Mouse (Mus musculus) intestine, embryonic 14.5 days (tissue): ENCODE measurements at regions not wholly inside any gene's neighbourhood (a gene's known extent, or its start where the extent isn't known, plus 50 kb on each side); places are given as distances from the start of the nearest gene placed in this dataset. TPM values are rescaled to one million over a fixed set of nuclear protein-coding genes. Genes with fewer than 3 reads are reported as not detected.

Experiments
- ATAC-seq: fragments of 200-750 bp; cut with Nextera tagmentation; replicated peaks from 2 replicates; pipeline ENCODE4 v1.8.0; 2017; ENCODE audit warnings: low read depth, moderate number of reproducible peaks, moderate TSS enrichment, moderate library complexity; ENCODE audit not compliant: low FRiP score, low TSS enrichment
- DNase-seq: peaks from one replicate; pipeline ENCODE4 v3.0.0-alpha.2; 2018; ENCODE audit warnings: low spot score
- H3K27ac ChIP-seq: fragments of 300-500 bp; sonication (generic); 2 replicates; pipeline ENCODE4 v1.5.1; 2014; ENCODE audit warnings: low read depth, mild to moderate bottlenecking, control low read depth
- H3K27me3 ChIP-seq: fragments of 300-500 bp; sonication (generic); replicated peaks from 2 replicates; pipeline ENCODE4 v1.6.1; 2014; ENCODE audit warnings: low read length, control low read depth; ENCODE audit not compliant: control insufficient read depth, insufficient read depth
- H3K36me3 ChIP-seq: fragments of 300-500 bp; sonication (generic); 2 replicates; pipeline ENCODE4 v1.6.1; 2014; ENCODE audit warnings: low read length, control low read depth; ENCODE audit not compliant: control insufficient read depth, insufficient read depth
- H3K4me1 ChIP-seq: fragments of 300-500 bp; sonication (generic); replicated peaks from 2 replicates; pipeline ENCODE4 v1.6.1; 2014; ENCODE audit warnings: low read length, control low read depth, mixed read lengths; ENCODE audit not compliant: control insufficient read depth, insufficient read depth
- H3K4me2 ChIP-seq: fragments of 300-500 bp; sonication (generic); 2 replicates; pipeline ENCODE4 v1.6.1; 2014; ENCODE audit warnings: low read length
- H3K4me3 ChIP-seq: fragments of 300-500 bp; sonication (generic); 2 replicates; pipeline ENCODE4 v1.5.1; 2014; ENCODE audit warnings: low read depth, low read length, control low read depth, mixed read lengths
- H3K9ac ChIP-seq: fragments of 300-500 bp; sonication (generic); 2 replicates; pipeline ENCODE4 v1.6.1; 2014; ENCODE audit warnings: mild to moderate bottlenecking, low read length
- H3K9me3 ChIP-seq: fragments of 300-500 bp; sonication (generic); 2 replicates; pipeline ENCODE4 v1.6.1; 2016; ENCODE audit warnings: low read length, control low read depth; ENCODE audit not compliant: control insufficient read depth
- WGBS: fragments of 180-500 bp; shearing (Covaris S2); extraction: QIAGEN DNeasy Blood & Tissue Kit; methylation state at CpG from one replicate; pipeline ENCODE4 v1.1.7; 2014; 5-methylcytosine and 5-hydroxymethylcytosine counted together
- microRNA-seq: library from miRNA; unstranded; fragments of <30 nt; microRNA quantifications from one replicate; pipeline ENCODE4, GENCODE M21; 2016

GRCm38 (mm10) chr5:51039713-51040178 lies 527.8 kb downstream of the Ppargc1a start:
- H3K4me3 ChIP-seq: no peak overlapping the region

GRCm38 (mm10) chr5:51036450-51036990 lies 531.0 kb downstream of the Ppargc1a start:
- DNase-seq (no peak), ATAC-seq (no peak)
- Histone ChIP-seq H3K9ac (no peak overlapping the region), H3K27ac (no peak overlapping the region), H3K4me2 (no peak overlapping the region), H3K9me3 (no peaks in the 10 kb centered on the region), H3K36me3 (no peaks in the 10 kb centered on the region), H3K4me3 (no peak overlapping the region), H3K4me1 (no peaks in the 10 kb centered on the region), H3K27me3 (no peaks in the 10 kb centered on the region)
- 78% methylated on average over 2 of the region's 2 CpGs for WGBS

More at GRCm38 (mm10) chr5:51039713-51040178, 527.8 kb downstream of the Ppargc1a start:
- H3K27me3 ChIP-seq: no peaks in the 10 kb centered on the region
- no peaks in the 10 kb centered on the region for H3K4me1 ChIP-seq
- DNase-seq (no peak), ATAC-seq (no peak)
- no peak overlapping the region for H3K9ac ChIP-seq
- no peak overlapping the region for H3K4me2 ChIP-seq
- H3K36me3 ChIP-seq: no peaks in the 10 kb centered on the region
- WGBS: 67% methylated on average over 5 of the region's 5 CpGs
- H3K27ac ChIP-seq: no peak overlapping the region
- H3K9me3 ChIP-seq: no peaks in the 10 kb centered on the region

GRCm38 (mm10) chr5:51028966-51029365 lies 538.6 kb downstream of the Ppargc1a start:
- no peak for DNase-seq
- Histone ChIP-seq H3K4me2 (no peak overlapping the region), H3K27ac (no peak overlapping the region), H3K4me1 (no peaks in the 10 kb centered on the region), H3K9me3 (no peaks in the 10 kb centered on the region), H3K27me3 (no peaks in the 10 kb centered on the region), H3K4me3 (no peak overlapping the region), H3K36me3 (no peaks in the 10 kb centered on the region), H3K9ac (no peak overlapping the region)
- 64% methylated on average over 4 of the region's 4 CpGs for WGBS
- ATAC-seq: no peak

GRCm38 (mm10) chr5:50990822-50991537 lies 576.5 kb downstream of the Ppargc1a start:
- ATAC-seq (no peak), DNase-seq (no peak)
- Histone ChIP-seq H3K4me3 (no peak overlapping the region), H3K9me3 (no peaks in the 10 kb centered on the region), H3K27me3 (no peaks in the 10 kb centered on the region), H3K4me1 (no peaks in the 10 kb centered on the region), H3K4me2 (no peak overlapping the region), H3K27ac (no peak overlapping the region), H3K9ac (no peak overlapping the region), H3K36me3 (no peaks in the 10 kb centered on the region)
- 86% methylated on average over 2 of the region's 2 CpGs for WGBS

Small RNAs in the stretch of these regions (microRNA-seq; reads per million reads assigned to microRNA genes)
- not detected for gene Gm44377
